Mouse (Mus musculus) thymus, postnatal 25 days (tissue): ENCODE measurements at regions not wholly inside any gene's neighbourhood (a gene's known extent, or its start where the extent isn't known, plus 50 kb on each side); places are given as distances from the start of the nearest gene placed in this dataset.
"Not testable (repeated sequence)": the region's sequence is repeated elsewhere in the genome, so short reads cannot be mapped to it uniquely, and the experiment has no call there.

ENCODE experiments used
- DNase-seq: peaks from one replicate; pipeline ENCODE4 v3.0.0; 2022

DNA sequence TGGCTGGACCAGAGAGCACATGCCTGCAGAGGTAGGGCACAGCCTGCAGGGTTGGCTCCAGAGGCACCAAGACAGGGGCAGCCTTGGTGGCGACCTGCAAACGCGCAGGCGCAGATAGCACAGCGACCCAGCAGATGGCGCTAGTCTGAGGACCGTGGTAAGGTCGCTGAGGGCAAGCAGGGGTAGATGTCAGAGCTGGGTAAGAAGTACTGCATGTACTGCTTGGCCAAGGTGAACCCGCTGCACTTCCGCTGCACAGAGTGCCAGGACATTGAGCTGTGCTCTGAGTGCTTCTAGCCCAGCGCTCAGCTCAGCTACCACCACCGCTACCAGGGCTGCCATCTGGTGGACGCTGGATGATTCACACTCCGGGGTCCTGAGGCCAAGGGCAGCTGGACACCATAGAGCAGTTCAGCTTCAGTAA lies 68.3 kb downstream of the Hsp90b1 start:
- DNase-seq: peak; percentile 91

DNA sequence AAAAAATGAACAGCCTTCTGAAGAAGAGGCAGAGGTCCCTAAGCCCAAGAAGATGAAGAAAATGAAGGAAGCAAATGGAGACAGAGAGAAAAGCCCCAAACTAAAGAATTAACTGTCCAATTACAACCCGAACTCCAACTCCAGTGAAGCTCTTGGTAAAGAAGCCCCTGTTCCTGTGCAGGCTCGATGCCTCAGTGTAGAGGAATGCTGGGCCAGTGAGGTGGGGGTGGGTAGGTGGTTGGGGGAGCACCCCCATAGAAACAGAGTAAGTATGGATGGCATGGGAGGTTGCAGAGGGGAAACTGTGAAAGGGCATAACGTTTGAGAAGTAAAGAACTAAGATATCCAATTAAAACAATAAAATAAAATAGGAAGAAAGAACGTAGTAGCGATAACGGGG lies 68.8 kb downstream of the Hsp90b1 start:
- DNase-seq: not testable (repeated sequence)

DNA sequence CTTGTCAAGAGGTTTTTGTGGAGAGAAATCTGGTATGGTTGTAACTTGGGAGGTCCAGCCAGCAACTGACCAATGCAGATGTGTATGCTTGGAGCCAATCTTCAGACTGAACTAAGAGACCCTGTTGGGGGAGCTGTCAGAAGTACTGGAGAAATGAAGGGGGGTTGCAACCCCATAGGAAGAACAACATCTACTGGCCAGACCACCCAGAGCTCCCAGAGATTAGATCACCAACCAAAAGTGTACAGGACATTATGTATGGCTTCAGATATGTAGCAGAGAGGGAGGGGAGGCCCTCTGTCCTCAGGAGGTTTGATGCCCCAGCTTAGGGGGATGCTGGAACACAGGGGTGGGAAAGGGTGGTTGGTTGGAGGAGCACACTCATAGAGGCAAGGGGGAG lies 78.6 kb downstream of the Hsp90b1 start:
- not testable (repeated sequence) for DNase-seq

DNA sequence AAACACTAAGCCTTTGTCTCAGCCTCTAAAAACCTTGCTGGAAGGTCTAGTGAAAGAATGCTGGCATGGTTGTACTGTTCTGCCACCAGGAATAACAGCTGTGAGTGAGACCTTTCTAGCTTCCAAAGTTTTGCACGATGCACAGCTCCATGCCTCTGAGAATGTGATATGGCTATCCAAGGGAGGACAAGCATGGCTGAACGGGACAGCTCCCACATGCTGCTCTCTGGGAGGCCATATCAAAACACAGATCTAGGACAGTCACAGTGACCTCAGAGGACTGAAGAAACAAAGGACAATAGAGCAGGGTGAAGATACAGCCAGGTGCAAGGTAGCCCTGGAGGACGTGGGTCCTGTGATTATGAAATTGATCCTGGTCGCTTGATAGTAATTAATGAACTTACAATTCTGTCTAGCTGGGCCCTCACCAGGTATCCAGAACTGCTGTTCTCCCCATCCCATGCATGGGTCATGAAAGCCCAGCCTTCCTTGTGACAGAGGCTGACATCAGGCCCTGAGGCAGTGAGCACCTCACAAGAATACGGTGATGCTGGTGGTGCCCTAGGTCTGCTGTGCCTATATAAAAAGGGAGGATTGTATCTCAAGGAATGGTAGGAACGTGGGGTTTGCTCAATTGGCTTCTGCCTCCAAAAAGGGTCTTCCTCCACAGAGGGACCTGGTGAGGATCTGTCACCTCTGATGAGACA lies 87.2 kb downstream of the Hsp90b1 start:
- DNase-seq: not testable (repeated sequence)

DNA sequence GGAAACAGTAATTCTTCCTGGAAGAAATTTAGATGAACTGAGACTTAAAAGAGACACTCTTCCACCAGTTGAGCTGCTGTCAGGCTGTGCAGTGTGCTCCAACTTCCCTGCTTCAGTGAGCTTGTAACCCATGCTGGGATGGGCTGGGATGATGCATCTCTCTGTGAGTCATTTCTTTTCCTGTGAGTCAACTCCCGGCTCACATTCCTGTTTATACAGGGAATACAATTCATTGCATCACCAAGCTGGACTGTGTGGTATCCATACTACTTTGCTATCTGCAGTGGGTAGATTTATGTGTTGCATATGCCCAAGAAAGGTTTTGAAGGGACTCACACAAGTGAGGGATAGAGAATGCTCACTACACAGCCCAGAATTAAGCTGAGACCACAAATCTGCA lies 93.0 kb downstream of the Hsp90b1 start:
- DNase-seq: not testable (repeated sequence)

DNA sequence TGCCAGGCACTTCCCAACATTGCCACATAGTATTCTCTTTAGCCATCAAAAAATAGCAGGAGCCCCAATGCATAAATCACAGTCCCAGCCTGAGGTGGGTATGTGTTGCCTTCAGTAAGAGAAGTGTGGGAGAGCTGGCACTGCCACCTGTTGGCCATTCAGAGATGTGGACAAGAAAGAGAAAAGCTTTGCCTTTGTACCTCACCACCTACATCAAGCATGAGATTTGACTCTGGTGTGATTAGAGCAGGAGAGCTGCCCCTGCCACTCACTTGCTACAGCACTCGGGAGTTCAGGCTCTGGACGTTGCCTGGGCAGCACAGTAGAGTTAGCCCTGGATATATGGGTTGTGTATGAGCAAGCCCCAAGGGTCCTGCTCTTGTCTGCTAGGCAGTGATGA lies 95.3 kb downstream of the Hsp90b1 start:
- not testable (repeated sequence) for DNase-seq

DNA sequence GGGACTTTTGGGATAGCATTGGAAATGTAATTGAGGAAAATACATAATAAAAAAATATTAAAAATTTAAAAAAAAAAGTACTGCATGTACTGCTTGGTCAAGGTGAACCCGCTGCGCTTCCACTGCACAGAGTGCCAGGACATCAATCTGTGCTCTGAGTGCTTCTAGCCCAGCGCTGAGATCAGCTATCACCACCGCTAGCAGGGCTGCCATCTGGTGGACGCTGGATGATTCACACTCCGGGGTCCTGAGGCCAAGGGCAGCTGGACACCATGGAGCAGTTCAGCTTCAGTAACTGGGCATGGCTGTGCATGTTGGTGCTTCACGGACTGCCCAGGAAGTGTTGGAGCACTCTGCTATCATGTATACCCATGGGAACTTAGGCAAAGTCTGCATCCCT lies 102.1 kb upstream of the Syn3 start:
- not testable (repeated sequence) for DNase-seq

DNA sequence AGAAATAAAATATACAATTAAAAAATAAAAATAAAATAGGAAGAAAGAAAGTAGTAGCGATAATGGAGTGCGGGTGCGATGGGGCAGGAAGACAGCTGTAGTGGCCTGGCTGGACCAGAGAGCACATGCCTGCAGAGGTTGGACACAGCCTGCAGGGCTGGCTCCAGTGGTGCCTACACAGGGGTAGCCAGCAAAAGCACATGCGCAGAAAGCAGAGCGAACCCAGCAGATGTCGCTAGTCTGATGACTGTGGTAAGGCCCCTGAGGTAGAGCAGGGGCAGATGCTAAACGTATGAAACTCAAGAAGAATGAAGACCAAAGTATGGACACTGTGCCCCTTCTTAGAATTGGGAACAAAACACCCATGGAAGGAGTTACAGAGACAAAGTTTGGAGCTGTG lies 101.3 kb upstream of the Syn3 start:
- peak; percentile 12 for DNase-seq

DNA sequence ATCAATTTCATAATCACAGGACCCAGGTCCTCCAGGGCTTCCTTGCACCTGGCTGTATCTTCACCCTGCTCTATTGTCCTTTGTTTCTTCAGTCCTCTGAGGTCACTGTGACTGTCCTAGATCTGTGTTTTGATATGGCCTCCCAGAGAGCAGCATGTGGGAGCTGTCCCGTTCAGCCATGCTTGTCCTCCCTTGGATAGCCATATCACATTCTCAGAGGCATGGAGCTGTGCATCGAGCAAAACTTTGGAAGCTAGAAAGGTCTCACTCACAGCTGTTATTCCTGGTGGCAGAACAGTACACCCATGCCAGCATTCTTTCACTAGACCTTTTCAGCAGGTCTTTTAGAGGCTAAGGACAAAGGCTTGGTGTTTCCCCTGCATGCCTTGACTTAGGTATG lies 91.5 kb upstream of the Syn3 start:
- DNase-seq: not testable (repeated sequence)

DNA sequence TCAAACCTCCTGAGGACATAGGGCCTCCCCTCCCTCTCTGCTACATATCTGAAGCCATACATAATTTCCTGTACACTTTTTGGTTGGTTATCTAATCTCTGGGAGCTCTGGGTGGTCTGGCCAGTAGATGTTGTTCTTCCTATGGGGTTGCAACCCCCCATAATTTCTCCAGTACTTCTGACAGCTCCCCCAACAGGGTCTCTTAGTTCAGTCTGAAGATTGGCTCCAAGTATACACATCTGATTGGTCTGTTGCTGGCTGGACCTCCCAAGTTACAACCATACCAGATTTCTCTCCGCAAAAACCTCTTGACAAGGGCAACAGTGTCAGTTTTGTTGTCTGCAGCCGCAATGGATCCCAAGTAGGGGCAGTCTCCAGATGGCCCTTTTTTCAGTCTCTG lies 68.2 kb upstream of the Syn3 start:
- DNase-seq: not testable (repeated sequence)

DNA sequence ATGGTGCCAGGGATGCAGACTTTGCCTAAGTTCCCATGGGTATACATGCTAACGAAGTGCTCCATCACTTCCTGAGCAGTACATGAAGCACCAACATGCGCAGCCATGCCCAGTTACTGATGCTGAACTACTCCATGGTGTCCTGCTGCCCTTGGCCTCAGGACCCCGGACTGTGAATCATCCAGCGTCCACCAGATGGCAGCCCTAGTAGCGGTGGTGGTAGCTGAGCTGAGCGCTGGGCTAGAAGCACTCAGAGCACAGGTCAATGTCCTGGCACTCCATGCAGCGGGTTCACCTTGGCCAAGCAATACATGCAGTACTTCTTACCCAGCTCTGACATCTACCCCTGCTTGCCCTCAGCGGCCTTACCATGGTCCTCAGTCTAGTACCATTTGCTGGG lies 57.1 kb upstream of the Syn3 start:
- DNase-seq: peak; percentile 8
